In the genomic region with DNA sequence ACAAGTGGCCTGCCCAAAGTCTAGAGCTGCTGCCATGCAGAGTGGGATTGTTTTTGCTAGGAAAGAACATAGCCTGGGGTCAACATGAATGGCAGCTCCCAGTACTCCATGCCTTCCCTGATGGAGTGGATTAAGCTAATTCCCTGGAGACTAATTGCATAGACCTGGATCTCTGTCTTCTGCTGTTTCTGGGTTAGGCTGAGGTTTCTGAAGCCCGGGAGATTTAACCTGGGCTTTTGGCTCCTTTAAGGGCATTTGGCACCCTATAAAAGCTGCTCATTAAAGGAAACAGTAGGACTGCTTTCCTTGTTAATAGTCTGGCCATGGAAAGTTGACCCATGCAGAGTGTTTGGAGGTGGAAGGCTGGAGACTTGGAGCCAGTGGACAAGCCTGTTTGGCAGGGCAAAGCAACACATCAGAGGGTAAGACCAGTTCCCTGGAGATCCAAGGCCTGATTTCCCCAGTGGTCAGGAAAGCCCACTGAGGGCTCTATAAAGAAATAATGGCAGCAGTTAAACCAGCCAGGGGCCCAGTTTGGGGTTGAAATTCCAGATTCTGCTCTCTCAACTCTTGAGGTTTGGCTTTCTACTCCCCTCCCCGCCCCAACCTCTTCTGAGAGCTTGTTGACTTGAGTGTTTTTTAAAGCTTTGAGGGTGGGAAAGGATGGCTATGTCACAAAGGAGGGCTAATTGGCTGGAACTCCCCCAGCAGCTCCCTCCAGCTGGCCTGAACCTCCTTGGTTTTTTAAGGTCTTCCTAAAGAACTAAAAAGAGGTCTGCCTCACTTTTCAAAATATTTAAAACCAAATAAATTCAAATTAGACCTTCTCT, we compare ENCODE assay signal across 13 mouse cellular contexts.
DNase-seq lines count a peak whose midpoint lies in the region; ATAC-seq lines count a peak whose summit lies in the region.
"Had no signal": no experiment of that assay in that cellular context is flagged by ENCODE, and none has a peak within 500 bp of the region (broad histone marks: within the 10 kb centered on the region; RNA-seq: fewer than 3 reads in every experiment).

No protein-coding gene starts in this region.

- peak; percentile 7 for DNase-seq in embryo, embryonic 11 days
- no peak for DNase-seq in embryo, embryonic 10 days (ENCODE audit: low spot score)
- DNase-seq in right cerebral cortex, adult 18-20 months = peak; percentile 31
- DNase-seq in right cerebral cortex, postnatal 4 days = no peak
- DNase-seq in layer of hippocampus, postnatal 36 days = peak; percentile 25 to 32
- no peak for DNase-seq in lung, postnatal 25 days (ENCODE audit: low spot score)
- no peak for DNase-seq in hindbrain, embryonic 14.5 days (ENCODE audit: low spot score)
- DNase-seq in cerebellum, adult 9-11 months = no peak

- H3K4me3 ChIP-seq in hindbrain, embryonic 14.5 days (replicated peaks; ENCODE audit: low read length) = no peak overlapping the region
- H3K4me3 ChIP-seq: lung, embryonic 15.5 days; midbrain, embryonic 13.5 days; neural tube, embryonic 12.5 days had no signal

- WGBS in hindbrain, embryonic 14.5 days = 71% methylated on average over 2 of the region's 2 CpGs

- H3K36me3 ChIP-seq in hindbrain, embryonic 14.5 days (replicated peaks; ENCODE audit: control insufficient read depth, insufficient read depth) = no peaks in the 10 kb centered on the region
- H3K36me3 ChIP-seq: lung, embryonic 15.5 days; midbrain, embryonic 13.5 days; neural tube, embryonic 12.5 days had no signal

- ATAC-seq in hindbrain, embryonic 14.5 days (ENCODE audit: low FRiP score) = no peak
- ATAC-seq: activated CD4-positive, CD25-positive, alpha-beta regulatory T cell, adult 4 months; forebrain, embryonic 14.5 days; midbrain, embryonic 13.5 days had no signal

- H3K9ac ChIP-seq in hindbrain, embryonic 14.5 days = no peak overlapping the region
- H3K9ac ChIP-seq: lung, embryonic 15.5 days; midbrain, embryonic 13.5 days; neural tube, embryonic 12.5 days had no signal

- H3K4me2 ChIP-seq in hindbrain, embryonic 14.5 days (replicated peaks) = no peak overlapping the region
- H3K4me2 ChIP-seq: lung, embryonic 15.5 days; midbrain, embryonic 13.5 days; neural tube, embryonic 12.5 days had no signal

- no peaks in the 10 kb centered on the region for H3K27me3 ChIP-seq in hindbrain, embryonic 14.5 days (ENCODE audit: control insufficient read depth, insufficient read depth, low read length)
- H3K27me3 ChIP-seq: lung, embryonic 15.5 days; midbrain, embryonic 13.5 days; neural tube, embryonic 12.5 days had no signal

- H3K27ac ChIP-seq in hindbrain, embryonic 14.5 days = no peak overlapping the region
- H3K27ac ChIP-seq: lung, embryonic 15.5 days; midbrain, embryonic 13.5 days; neural tube, embryonic 12.5 days had no signal

- H3K9me3 ChIP-seq in hindbrain, embryonic 14.5 days (ENCODE audit: control insufficient read depth, low read length) = no peaks in the 10 kb centered on the region
- H3K9me3 ChIP-seq: lung, embryonic 15.5 days; midbrain, embryonic 13.5 days; neural tube, embryonic 12.5 days had no signal

- H3K4me1 ChIP-seq in hindbrain, embryonic 14.5 days (replicated peaks; ENCODE audit: control insufficient read depth, insufficient read depth, low read length) = no peaks in the 10 kb centered on the region
- H3K4me1 ChIP-seq: lung, embryonic 15.5 days; midbrain, embryonic 13.5 days; neural tube, embryonic 12.5 days had no signal

Comparison
In these comparisons a context has a peak if more than half of its experiments do, and no peak if none do; other contexts are left out.
1. DNase-seq: peak in embryo, embryonic 11 days (single experiment), right cerebral cortex, adult 18-20 months (single experiment) and layer of hippocampus, postnatal 36 days (2 of 2); none in embryo, embryonic 10 days (single experiment), right cerebral cortex, postnatal 4 days (single experiment), lung, postnatal 25 days (single experiment), hindbrain, embryonic 14.5 days (single experiment) and cerebellum, adult 9-11 months (single experiment).